Mouse (Mus musculus) CD4-positive, CD25-positive, alpha-beta regulatory T cell (primary cell): ENCODE results near the gene Tmem9b. TPM values are rescaled to one million over a fixed set of nuclear protein-coding genes. Genes with fewer than 3 reads are reported as not detected.

Experiments used
- polyA plus RNA-seq: library from polyadenylated mRNA; unstranded; fragments of 100-300 nt; shearing (Covaris generic); gene quantifications from one replicate; pipeline ENCODE4 v1.2.1, GENCODE M21; 2017

Tmem9b gene
- 129 TPM for polyA plus RNA-seq

GRCm38 (mm10) chr7:109752008-109752925 lies at the start of gene Tmem9b:
Gene Tmem9b (minus strand): TSS chr7:109752875.

GRCm38 (mm10) chr7:109781470-109782203 lies 29.0 kb upstream of the Tmem9b start, which contains the start of gene Nrip3:
Gene Nrip3 (minus strand): TSS chr7:109782025.

DNA sequence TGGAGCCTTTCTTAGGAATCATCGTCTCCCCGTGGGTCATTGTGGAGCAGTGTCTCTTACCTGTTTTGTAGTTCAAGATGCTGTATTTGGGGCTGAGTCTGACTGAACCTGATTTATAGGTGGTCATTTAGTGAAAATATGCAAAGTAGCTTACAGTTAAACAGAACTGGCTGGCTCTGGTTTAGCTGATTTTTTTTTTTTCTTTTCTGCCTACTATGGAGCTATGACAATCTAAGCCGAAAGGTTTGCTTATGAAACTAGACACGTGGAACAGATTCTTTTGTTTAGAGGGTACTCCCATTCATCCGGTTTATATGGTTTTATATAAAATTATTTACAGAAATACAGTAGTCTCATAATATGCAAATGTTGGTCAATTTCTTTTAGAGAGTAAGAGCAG lies 21.0 kb downstream of the Tmem9b start, which contains the start of gene Ascl3:
Gene Ascl3 (minus strand): TSS at position 101 of the 400 bp plus-strand sequence.

DNA sequence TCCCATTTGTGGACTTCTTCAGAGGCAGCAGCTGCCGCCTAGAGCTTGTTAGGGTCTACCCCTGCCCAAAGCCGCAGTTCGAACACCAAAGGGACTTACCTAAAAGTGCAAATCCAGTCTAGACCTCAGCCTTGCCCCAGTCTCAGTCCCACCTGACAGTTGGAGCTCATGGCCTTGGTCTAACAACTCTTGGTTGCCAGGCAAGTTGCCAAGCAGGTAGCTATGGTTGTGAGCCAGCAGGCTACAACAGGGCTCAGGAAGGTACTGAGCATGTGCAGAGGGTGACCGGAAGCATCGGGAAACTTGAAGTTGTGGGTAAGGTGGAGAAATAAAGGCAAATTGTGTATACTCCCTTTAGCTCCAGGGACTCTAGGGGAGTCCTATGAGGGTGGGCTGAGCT lies 29.0 kb downstream of the Tmem9b start, which contains the start of gene BC051019:
Gene BC051019 (minus strand): TSS at position 154 of the 400 bp plus-strand sequence.

DNA sequence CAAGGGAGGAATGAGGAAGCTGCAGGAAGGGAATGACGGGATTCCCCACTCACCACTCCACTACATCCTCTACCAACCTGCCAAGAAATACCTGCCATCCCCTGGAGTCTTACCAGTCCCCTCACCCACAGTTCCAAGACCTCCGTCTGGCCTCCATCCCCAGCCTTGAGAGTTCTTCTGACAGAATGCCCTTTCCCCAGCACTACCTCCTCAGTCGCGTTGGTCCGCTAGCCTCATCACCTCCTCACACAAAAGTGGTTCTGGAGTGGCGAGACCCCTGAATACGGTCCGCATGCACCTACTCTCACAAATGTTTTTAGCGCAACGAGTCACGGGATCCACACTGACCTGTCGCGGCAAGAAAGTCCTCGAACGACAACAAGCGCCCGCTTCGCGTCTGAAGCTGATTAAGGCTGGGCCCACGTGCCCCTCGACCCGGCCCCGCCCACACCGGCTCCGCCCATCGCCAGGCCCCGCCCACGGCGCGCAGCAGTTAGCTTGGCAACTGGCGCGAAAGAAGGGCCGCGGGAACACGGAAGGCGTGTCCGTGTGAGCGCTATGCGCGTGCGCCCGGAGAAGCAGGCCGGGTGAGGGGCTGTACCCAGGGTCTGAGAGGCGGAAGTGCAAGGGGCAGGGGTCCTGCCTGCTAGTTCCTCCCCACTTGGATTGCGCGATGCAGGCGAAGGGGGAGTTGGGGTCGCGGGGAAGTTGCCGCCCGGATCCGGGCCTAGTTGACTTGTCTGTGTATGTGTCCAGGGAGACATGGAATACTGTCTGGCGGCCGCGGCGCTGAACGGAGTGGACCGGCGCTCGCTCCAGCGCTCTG lies 49.3 kb downstream of the Tmem9b start, which contains the start of the genes St5 and Akip1:
Gene St5 (minus strand): TSS at position 416 of the 826 bp plus-strand sequence.
Gene Akip1 (plus strand): TSS at position 501 of the 826 bp plus-strand sequence.

Other genes starting within 250 kb of the Tmem9b start
- 0.02 TPM for gene Trim66, start 244.7 kb downstream of the Tmem9b start, polyA plus RNA-seq
- 125 TPM for gene Rpl27a, start 233.7 kb downstream of the Tmem9b start, polyA plus RNA-seq
- gene St5, start 49.3 kb downstream of the Tmem9b start, polyA plus RNA-seq = 0.91 TPM
- gene Akip1, start 49.2 kb downstream of the Tmem9b start, polyA plus RNA-seq = 35.5 TPM
- not detected for gene BC051019, start 29.0 kb downstream of the Tmem9b start, polyA plus RNA-seq
- gene Ascl3, start 21.1 kb downstream of the Tmem9b start, polyA plus RNA-seq = 0.61 TPM
- 0.51 TPM for gene Nrip3, start 29.1 kb upstream of the Tmem9b start, polyA plus RNA-seq
- gene Scube2, start 112.8 kb upstream of the Tmem9b start, polyA plus RNA-seq = not detected
- gene Dennd5a, start 207.6 kb upstream of the Tmem9b start, polyA plus RNA-seq = 36.0 TPM
- 51.6 TPM for gene Tmem41b, start 234.1 kb upstream of the Tmem9b start, polyA plus RNA-seq